Mouse (Mus musculus) layer of hippocampus, postnatal 14 days (tissue): Measurements from ENCODE around the gene Atp8a1. TPM values are rescaled to one million over a fixed set of nuclear protein-coding genes. Genes with fewer than 3 reads are reported as not detected.

Experiments
- DNase-seq, 2 experiments: peaks; one replicate each; pipeline ENCODE4 v3.0.0; 2021 to 2022; ENCODE audit warnings: low spot score in 2 of 2, mixed read lengths in 1 of 2
- total RNA-seq, 2 experiments: library from RNA; stranded (reverse); gene quantifications; 2 replicates each; pipeline ENCODE4 v1.2.3; 2021

The Atp8a1 gene
- total RNA-seq, 2 experiments from 2014 or later: 141 to 150 TPM

GRCm38 (mm10) chr5:67640596-67641312, 206.5 kb downstream of the Atp8a1 start:
- DNase-seq: no peak

GRCm38 (mm10) chr5:67634339-67634738, 212.9 kb downstream of the Atp8a1 start:
- no peak for DNase-seq

- no peak for DNase-seq
Observed at GRCm38 (mm10) chr5:67633831-67634268, 213.4 kb downstream of the Atp8a1 start.

GRCm38 (mm10) chr5:67633138-67633782, 214.0 kb downstream of the Atp8a1 start:
- no peak for DNase-seq

DNA sequence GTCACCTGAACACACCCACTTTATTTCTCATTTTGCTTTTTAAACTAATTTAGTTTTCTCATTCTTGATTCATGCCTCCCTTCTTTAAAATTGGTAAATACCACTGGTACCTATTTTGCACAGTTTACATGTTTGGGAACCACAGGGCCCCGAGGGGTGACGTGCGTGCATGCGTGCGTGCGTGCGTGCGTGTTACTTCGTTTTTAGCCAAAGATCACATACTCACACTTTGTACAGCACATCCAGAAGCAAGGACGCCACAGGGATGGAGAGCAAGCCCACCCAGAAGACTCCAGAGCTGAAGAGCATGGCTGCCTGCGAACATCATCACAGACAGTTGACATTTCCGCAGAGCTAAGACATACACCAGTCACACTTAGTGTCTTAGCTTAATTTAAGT, 216.0 kb downstream of the Atp8a1 start:
- no peak for DNase-seq

DNA sequence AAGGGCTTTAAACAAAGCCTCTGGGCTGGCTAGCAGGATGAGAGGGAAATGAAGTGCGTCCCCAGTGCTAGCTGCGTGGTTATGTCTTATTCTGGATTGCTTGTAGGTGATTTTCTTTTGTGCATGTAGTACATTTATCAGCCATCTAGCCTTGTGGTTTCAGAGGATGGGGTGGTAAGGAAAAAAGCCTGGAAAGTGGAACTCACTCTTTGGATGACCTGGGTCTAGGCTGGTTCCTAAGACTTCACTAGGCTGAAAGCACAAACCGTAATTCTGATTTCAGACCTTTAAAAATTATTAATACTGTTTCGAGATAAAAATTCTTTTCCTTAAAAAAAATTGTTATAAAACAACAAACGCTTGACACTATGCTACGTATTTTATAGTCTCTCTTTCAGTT, 217.4 kb downstream of the Atp8a1 start:
- DNase-seq: no peak

DNA sequence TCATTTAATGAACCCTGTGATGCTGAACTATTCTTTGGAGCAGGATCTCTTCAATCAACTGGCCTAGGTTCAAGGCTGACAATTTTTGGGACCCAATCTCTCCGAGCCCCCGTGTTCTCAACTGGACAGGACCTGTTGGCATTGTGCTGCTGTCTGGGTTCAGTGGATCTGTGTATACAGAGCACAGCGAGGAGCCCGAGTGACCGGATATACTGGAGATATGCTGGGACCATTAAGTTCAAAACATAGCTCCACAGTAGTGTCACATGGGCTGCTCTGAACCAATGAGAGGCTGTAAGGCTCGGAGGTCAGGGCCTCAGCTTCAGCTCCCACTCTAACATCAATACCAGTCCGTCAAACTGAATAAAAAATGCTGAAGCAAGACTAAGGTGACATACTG, 217.8 kb downstream of the Atp8a1 start:
- no peak for DNase-seq

DNA sequence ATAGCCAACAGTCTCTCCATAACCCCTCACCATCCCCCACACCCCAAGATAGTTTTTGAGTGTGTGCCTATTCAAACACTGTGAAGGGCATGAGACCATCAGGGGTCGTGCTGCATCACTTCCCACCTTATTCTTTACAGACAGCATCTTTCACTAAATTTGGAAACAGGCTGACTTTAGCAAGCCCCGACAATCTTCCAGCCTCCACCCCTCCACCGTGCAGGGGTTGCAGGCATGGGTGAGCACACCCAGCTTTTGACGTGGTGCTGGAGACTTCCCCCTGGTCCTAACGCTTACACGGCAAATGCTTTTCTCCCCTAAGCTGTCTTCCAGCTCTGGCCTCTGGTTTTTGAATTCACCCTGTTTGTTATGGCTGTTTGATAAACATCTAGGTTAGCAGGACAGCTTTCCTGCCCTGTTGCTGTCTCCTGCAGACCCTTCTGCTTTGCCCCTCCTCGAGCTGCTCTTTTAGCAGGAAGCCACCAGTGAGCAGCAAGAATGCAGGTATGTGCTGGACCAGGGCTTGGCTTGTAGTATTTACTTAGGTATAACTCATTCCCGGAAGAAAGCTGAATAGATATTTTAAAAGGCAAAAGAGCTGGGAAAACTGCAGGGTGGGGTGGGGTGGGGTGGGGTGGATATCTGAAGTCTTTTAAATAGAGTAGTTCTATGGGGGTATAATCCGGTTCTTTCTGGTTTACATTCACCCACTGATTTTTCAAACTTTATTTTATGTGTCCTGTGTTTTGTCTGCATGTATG, 218.9 kb downstream of the Atp8a1 start:
- no peak for DNase-seq

DNA sequence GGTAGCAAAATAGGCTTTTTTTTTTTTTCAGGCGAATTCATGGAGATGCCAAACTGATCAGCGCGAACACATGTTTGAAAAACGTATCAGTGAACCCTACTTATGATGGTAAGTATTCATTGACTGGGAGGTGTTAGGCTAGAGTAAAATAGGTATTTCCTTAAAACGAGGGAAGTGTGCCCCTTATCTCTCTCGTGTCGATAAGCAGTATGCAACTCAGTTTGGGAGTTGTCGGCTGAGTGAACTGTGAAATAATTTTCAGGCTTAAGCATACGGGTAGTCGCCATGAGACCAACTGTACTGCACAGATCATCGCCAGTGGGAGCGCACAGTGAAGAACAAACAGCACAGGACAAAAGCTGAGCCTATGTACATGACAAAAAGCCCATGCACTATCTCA, 226.0 kb downstream of the Atp8a1 start:
- DNase-seq: no peak

DNA sequence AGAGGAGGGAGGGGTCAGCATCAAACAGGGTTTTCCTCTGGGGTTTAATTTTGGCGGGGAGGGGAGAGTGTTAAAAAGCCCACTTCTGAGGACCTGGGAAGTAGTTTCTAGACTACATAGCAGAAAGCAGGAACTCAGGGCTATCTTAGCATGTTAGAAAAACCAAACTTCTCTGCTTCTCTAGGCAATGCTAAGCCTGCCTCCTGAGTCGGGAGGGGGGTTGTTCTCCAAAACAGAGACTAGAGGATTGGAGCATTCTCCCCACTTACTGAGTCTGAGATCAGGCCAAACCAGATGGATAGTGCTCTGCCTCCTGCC, 237.8 kb downstream of the Atp8a1 start:
- DNase-seq: no peak

DNA sequence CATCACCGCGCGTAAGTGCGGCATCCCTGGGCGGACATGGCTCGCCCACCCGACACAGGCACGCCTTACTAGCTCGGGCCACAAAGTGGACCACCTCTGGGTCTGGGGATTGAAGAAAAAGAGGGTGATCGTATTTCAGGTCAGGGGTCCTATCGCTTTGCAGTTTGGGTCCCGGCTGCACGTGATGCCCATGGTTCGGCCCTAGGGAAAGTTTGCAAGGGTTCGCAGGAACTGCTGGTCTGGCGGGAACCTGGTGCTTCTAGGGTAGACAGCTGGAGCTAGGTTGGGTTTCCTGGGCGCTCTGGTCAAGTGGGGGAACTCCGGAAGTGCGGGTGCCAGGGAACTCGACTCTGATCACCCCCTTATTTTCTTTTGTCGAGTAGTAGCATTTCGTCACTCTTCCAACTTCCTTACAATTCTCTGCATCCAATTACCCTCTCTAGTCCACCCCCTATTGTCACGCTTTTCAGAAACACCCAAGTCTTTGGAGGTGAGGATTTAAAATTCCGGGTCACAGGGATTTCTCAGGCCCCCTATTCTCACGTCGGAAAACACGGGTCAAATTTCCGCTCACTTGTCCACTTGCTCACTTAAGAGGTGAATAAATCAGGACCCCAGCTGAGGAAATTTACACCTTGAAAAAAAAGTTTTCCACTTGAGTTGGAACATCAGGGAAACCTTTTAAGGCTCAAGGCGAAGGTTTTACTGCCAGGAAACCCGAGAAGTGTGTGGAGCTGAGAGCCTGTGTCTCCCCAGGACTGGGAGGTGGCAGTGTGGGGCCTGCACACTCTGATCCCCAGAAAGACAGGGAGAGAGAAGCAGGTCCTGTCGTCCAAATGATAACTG, 238.3 kb downstream of the Atp8a1 start:
- DNase-seq: no peak

- no peak for DNase-seq
Observed at GRCm38 (mm10) chr5:67607804-67608673, 239.2 kb downstream of the Atp8a1 start, which contains the start of gene Shisa3. Gene Shisa3, plus strand, starts transcription at chr5:67607882.

DNA sequence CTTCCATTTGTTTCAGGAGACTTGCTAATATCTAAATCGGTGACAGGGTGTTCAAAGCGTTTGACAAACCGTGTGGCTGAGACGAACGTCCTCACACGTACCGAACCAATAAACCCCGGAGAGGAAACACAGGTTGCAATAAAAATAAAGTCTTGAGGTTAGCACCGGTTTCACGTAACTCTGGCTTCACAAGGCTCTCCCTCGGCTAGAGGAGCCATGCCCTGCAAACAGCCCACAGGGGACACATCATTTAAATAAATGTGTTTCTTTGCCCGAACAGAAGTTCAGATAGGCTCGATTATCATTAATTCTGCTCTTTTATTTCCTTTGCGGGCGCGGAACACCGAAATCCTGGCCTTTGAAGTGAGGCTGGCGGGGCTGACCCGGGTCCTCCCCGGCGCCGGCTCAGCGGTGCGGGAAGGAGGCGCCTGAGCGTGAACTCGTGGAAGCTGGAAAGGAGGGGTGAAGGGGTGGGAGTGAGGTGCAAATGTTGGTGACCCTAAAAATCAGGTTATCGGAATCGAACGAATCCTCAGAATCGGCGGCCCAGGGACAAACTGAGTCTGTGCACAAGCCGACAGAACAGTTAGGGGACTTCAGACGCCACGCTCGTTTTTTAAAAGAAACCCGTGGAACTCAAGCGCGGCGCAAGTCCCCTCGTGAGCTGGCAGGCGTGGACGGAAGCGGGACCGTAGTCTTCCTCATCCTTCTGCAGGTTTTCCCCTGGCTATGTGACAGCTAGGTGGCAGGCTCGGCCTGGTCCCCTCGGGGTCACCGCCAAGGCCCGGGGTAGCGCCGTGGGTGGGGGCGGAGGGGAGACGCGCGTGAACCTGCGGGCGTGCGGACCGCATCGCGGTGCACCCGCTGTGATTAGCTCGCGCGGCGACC, 240.1 kb downstream of the Atp8a1 start:
- DNase-seq: peak; percentile 24 to 59

- no peak for DNase-seq
Observed at GRCm38 (mm10) chr5:67605951-67606350, 241.3 kb downstream of the Atp8a1 start.

DNA sequence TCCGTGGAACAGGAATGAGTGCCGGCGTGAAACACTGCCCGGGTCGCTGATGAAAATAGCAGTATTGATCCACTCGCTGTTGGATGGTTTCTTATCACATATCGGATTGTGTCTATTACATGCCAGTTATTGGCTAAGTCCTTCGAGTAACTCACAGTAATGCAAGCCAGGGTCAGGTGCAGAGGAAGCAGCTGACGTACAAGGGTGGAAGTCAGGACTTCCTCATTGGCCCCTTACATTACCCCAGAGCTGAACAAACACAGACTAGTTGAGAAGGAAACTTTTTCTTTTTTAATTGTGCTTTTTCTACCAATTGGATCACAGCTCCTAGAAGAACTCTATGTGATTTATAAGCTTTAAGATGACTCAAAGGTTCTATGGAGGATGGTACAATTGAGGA, 247.3 kb downstream of the Atp8a1 start:
- no peak for DNase-seq

DNA sequence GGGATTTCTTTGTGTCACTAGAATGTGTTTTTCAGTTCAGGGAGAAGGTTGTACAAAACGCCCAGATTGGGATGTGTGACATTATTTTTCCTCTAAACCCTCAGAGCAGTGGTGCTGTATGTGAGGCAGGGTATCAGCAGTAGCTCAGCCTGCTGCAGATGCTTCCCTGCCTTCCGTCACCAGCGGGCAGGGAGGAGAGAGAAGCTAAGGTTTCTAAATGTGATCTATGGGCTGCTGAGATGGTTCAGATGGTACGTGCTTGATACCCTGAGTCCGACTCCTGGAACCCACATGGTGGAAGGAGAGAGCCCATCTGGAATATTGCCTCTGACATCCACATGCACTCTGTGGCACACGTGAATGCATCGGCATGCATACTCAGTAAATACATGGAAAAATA, 251.6 kb downstream of the Atp8a1 start:
- no peak for DNase-seq

DNA sequence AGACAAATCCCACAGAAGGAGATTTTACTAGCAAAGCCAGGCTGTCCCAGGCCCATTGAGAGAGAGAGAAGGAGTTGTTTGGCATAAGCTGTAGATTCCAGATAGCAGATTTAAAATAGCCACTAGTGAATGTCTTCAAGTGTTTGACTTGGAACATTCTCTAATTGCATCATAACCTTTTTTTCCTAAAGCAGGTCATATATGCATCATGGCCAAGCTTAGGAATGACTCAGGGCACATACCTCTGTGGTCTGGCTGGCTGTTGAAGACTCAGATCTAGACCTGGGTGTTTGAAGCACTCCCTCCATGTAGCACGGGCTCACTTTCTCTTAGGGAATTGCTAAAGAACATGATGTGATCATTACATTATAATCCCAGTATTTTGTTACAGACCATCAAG, 252.2 kb downstream of the Atp8a1 start:
- DNase-seq: no peak

DNA sequence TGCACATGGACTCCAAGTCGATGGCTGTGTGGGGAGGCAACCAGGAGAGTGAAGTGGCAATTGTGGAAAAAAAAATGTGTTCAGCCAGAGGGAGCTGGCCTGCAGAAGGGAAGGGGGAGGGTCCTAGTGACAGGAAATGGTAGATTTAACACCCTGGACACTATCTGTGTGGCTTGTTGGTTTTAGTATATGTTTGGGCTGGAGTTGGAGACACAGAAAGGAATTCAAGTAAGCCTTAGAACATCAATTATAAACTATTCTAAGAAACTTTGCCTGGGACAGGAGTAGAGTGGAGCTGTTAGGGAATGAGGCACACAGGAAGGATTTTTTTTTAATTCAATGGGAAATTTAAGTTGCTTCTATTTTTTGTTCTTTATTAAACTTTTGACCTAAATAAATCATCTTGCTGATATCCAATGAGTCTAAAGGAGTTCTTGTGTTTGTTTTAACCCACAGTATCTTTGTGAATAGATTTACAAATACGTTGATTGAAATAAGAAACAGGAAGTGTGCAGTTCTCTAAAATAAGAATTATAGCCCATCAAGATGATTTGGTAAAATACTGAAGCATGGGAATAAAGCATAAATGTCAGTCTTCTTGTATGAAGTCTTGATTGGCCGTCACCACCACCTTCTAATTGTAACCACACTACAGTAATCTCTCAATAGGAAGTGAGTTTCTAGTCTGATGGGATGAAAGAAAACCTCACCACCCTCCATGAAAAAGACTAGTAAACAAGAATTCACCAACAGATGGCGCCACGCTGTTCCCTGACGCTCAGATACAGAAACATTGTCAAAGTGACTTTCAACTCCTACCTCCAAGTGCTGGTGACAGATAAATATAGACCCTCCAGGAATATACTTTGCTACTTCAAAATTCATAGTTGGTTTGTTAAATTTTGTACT, 267.3 kb downstream of the Atp8a1 start:
- DNase-seq: no peak
